Mouse (Mus musculus) lung, postnatal 36 days (tissue): Measurements from ENCODE around the gene Pecam1.
A peak's percentile ranks its signal among the peaks of the same experiment; 100 is the strongest.
"Not testable (repeated sequence)": the region's sequence is repeated elsewhere in the genome, so short reads cannot be mapped to it uniquely, and the experiment has no call there.

Source experiments
- DNase-seq: peaks from one replicate; pipeline ENCODE4 v3.0.0; 2022; ENCODE audit warnings: mixed read lengths

Gene Pecam1

GRCm38 (mm10) chr11:106665328-106665727, 85.1 kb downstream of the Pecam1 start:
- peak; percentile 82 for DNase-seq

GRCm38 (mm10) chr11:106664691-106665090, 85.7 kb downstream of the Pecam1 start:
- no peak for DNase-seq

GRCm38 (mm10) chr11:106663838-106664237, 86.6 kb downstream of the Pecam1 start:
- DNase-seq = no peak

- DNase-seq = no peak
These were observed 87.6 kb downstream of the Pecam1 start for GRCm38 (mm10) chr11:106662634-106663407.

- DNase-seq = peak; percentile 70
These were observed 89.9 kb downstream of the Pecam1 start for GRCm38 (mm10) chr11:106660453-106661081.

- peak; percentile 94 for DNase-seq
These were observed 90.7 kb downstream of the Pecam1 start for GRCm38 (mm10) chr11:106659598-106660295.

GRCm38 (mm10) chr11:106658051-106658880, 92.2 kb downstream of the Pecam1 start:
- peak; percentile 93 for DNase-seq

GRCm38 (mm10) chr11:106656896-106657498, 93.4 kb downstream of the Pecam1 start:
- DNase-seq = not testable (repeated sequence)

GRCm38 (mm10) chr11:106648347-106648746, 102.1 kb downstream of the Pecam1 start:
- peak; percentile 89 for DNase-seq

- no peak for DNase-seq
These were observed 107.3 kb downstream of the Pecam1 start for GRCm38 (mm10) chr11:106642966-106643637.

- no peak for DNase-seq
These were observed 108.8 kb downstream of the Pecam1 start for GRCm38 (mm10) chr11:106641580-106641979.

- no peak for DNase-seq
These were observed 110.4 kb downstream of the Pecam1 start for GRCm38 (mm10) chr11:106640059-106640458.

- peak; percentile 35 for DNase-seq
These were observed 111.1 kb downstream of the Pecam1 start for GRCm38 (mm10) chr11:106639356-106639692.

GRCm38 (mm10) chr11:106638551-106639355, 111.7 kb downstream of the Pecam1 start:
- no peak for DNase-seq

GRCm38 (mm10) chr11:106637754-106638153, 112.7 kb downstream of the Pecam1 start:
- no peak for DNase-seq

- DNase-seq = no peak
These were observed 114.5 kb downstream of the Pecam1 start for GRCm38 (mm10) chr11:106635946-106636345.

GRCm38 (mm10) chr11:106634175-106634574, 116.3 kb downstream of the Pecam1 start:
- DNase-seq = not testable (repeated sequence)

- no peak for DNase-seq
These were observed 117.0 kb downstream of the Pecam1 start for GRCm38 (mm10) chr11:106633456-106633855.

GRCm38 (mm10) chr11:106627692-106628091, 122.7 kb downstream of the Pecam1 start:
- DNase-seq = peak; percentile 83

GRCm38 (mm10) chr11:106625577-106625976, 124.9 kb downstream of the Pecam1 start:
- DNase-seq = no peak

GRCm38 (mm10) chr11:106623629-106624028, 126.8 kb downstream of the Pecam1 start:
- DNase-seq = peak; percentile 64
